Mouse (Mus musculus): Measurements from ENCODE around the gene Galns. TPM values are rescaled to one million over a fixed set of nuclear protein-coding genes. Genes with fewer than 3 reads are reported as not detected.

Gene Galns
- polyA plus RNA-seq, 1 experiment from 2014 or later, result 8.2 TPM

- no peaks in the 10 kb centered on the region for H3K27me3 ChIP-seq (ENCODE audit: control insufficient read depth, insufficient read depth, low read length)
- ATAC-seq (ENCODE audit: low FRiP score, low TSS enrichment) (no peak), DNase-seq (ENCODE audit: low spot score) (no peak)
- no peak overlapping the region for H3K4me3 ChIP-seq (ENCODE audit: low read depth, low read length)
- no peaks in the 10 kb centered on the region for H3K9me3 ChIP-seq (ENCODE audit: control insufficient read depth, low read length)
- H3K4me1 ChIP-seq (replicated peaks; ENCODE audit: control insufficient read depth, insufficient read depth), result peaks cover 6% of the 10 kb centered on the region; the same call in 1 of the 2 replicates
- 78% methylated on average over 3 of the region's 3 CpGs for WGBS
- no peak overlapping the region for H3K4me2 ChIP-seq (replicated peaks; ENCODE audit: low read depth)
- H3K36me3 ChIP-seq (ENCODE audit: control insufficient read depth, insufficient read depth, low read length), result peaks cover 11% of the 10 kb centered on the region
- H3K9ac ChIP-seq (ENCODE audit: low read length), result no peak overlapping the region
- TF ChIP-seq CTCF (IDR thresholded peaks at IDR 0.05; ENCODE audit: low read depth), result no peak
- TF ChIP-seq EP300 (optimal IDR thresholded peaks at IDR 0.05), result no peak
- no peak overlapping the region for H3K27ac ChIP-seq (replicated peaks)
Observed at GRCm38 (mm10) chr8:122572751-122573150, 38.5 kb downstream of the Galns start.

DNA sequence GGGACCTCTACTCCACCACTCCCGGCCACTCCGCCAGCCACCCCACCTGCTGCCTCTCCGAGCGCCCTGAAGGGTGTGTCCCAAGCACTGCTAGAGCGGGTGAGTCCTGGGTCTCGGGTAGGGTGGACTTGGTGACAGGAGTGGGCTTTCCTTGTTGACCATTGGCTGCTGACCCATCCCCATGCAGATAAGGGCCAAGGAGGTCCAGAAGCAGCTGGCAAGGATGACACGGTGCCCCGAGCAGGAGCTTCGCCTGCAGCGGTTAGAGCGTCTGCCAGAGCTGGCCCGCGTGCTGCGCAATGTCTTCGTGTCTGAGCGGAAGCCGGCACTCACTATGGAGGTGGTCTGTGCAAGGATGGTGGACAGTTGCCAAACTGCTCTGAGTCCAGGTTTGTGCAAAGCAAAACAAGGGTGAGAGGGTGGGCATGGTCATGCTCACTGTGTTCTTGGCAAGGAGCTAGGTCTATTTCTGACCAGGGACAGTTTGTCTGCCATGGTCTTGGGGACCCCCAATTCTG lies 39.5 kb downstream of the Galns start:
- ATAC-seq (ENCODE audit: low FRiP score, low TSS enrichment), result no peak
- Histone ChIP-seq H3K9ac (ENCODE audit: low read length) (no peak overlapping the region), H3K9me3 (ENCODE audit: control insufficient read depth, low read length) (no peaks in the 10 kb centered on the region), H3K4me3 (ENCODE audit: low read depth, low read length) (no peak overlapping the region), H3K27ac (replicated peaks) (no peak overlapping the region), H3K4me2 (replicated peaks; ENCODE audit: low read depth) (no peak overlapping the region), H3K27me3 (ENCODE audit: control insufficient read depth, insufficient read depth, low read length) (no peaks in the 10 kb centered on the region), H3K36me3 (ENCODE audit: control insufficient read depth, insufficient read depth, low read length) (peaks cover 11% of the 10 kb centered on the region), H3K4me1 (replicated peaks; ENCODE audit: control insufficient read depth, insufficient read depth) (peaks cover 9% of the 10 kb centered on the region; the same call in 1 of the 2 replicates)
- TF ChIP-seq CTCF (IDR thresholded peaks at IDR 0.05; ENCODE audit: low read depth), result no peak
- no peak for TF ChIP-seq EP300 (optimal IDR thresholded peaks at IDR 0.05)
- 89% methylated on average over 17 of the region's 17 CpGs for WGBS
- DNase-seq (ENCODE audit: low spot score), result peak; percentile 34

DNA sequence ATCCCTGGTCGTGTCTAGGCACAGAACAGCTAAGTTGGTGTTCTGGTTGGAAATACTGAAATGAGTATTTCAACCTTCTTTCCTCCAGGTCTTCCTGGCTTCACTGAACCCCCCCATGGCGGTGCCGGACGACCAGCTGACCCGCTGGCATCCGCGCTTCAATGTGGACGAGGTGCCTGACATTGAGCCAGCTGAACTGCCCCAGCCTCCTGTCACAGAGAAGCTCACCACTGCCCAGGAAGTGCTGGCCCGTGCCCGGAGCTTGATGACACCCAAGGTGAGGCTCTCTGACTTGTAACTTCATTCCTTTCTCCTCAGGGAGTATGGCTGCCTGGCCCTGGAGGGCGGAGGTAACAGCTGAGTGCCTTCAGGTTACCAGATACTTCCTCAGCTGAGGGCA lies 40.1 kb downstream of the Galns start:
- DNase-seq (ENCODE audit: low spot score) (no peak), ATAC-seq (ENCODE audit: low FRiP score, low TSS enrichment) (no peak)
- Histone ChIP-seq H3K4me2 (replicated peaks; ENCODE audit: low read depth) (no peak overlapping the region), H3K27me3 (ENCODE audit: control insufficient read depth, insufficient read depth, low read length) (no peaks in the 10 kb centered on the region), H3K4me1 (replicated peaks; ENCODE audit: control insufficient read depth, insufficient read depth) (peaks cover 12% of the 10 kb centered on the region; the same call in 1 of the 2 replicates), H3K36me3 (ENCODE audit: control insufficient read depth, insufficient read depth, low read length) (peaks cover 11% of the 10 kb centered on the region), H3K27ac (replicated peaks) (no peak overlapping the region), H3K9ac (ENCODE audit: low read length) (no peak overlapping the region), H3K4me3 (ENCODE audit: low read depth, low read length) (no peak overlapping the region), H3K9me3 (ENCODE audit: control insufficient read depth, low read length) (no peaks in the 10 kb centered on the region)
- whole genome bisulfite sequencing, result 93% methylated on average over 11 of the region's 11 CpGs
- TF ChIP-seq CTCF (IDR thresholded peaks at IDR 0.05; ENCODE audit: low read depth) (no peak), EP300 (optimal IDR thresholded peaks at IDR 0.05) (no peak)

DNA sequence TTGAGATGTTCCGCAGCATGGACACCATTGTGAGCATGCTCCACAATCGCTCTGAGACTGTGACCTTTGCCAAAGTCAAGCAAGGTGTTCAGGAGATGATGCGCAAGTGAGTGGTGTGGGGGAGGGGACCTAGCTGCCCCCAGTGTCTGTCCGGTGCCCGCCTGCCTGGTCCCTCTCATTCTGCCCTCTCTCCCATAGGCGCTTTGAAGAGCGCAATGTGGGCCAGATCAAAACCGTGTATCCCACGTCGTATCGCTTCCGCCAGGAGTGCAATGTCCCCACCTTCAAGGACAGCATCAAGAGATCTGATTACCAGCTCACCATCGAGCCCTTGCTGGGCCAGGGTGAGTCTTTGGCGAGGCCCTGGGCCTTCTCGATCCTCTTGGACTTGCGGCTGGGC lies 41.3 kb downstream of the Galns start:
- 93% methylated on average over 16 of the region's 16 CpGs for WGBS
- no peak overlapping the region for H3K4me3 ChIP-seq (ENCODE audit: low read depth, low read length)
- H3K27ac ChIP-seq (replicated peaks), result no peak overlapping the region
- peaks cover 6% of the 10 kb centered on the region; the same call in 1 of the 2 replicates for H3K4me1 ChIP-seq (replicated peaks; ENCODE audit: control insufficient read depth, insufficient read depth)
- no peaks in the 10 kb centered on the region for H3K9me3 ChIP-seq (ENCODE audit: control insufficient read depth, low read length)
- DNase-seq (ENCODE audit: low spot score) (no peak), ATAC-seq (ENCODE audit: low FRiP score, low TSS enrichment) (no peak)
- TF ChIP-seq CTCF (IDR thresholded peaks at IDR 0.05; ENCODE audit: low read depth) (no peak), EP300 (optimal IDR thresholded peaks at IDR 0.05) (no peak)
- no peaks in the 10 kb centered on the region for H3K27me3 ChIP-seq (ENCODE audit: control insufficient read depth, insufficient read depth, low read length)
- H3K9ac ChIP-seq (ENCODE audit: low read length), result no peak overlapping the region
- peaks cover 11% of the 10 kb centered on the region for H3K36me3 ChIP-seq (ENCODE audit: control insufficient read depth, insufficient read depth, low read length)
- H3K4me2 ChIP-seq (replicated peaks; ENCODE audit: low read depth), result no peak overlapping the region

DNA sequence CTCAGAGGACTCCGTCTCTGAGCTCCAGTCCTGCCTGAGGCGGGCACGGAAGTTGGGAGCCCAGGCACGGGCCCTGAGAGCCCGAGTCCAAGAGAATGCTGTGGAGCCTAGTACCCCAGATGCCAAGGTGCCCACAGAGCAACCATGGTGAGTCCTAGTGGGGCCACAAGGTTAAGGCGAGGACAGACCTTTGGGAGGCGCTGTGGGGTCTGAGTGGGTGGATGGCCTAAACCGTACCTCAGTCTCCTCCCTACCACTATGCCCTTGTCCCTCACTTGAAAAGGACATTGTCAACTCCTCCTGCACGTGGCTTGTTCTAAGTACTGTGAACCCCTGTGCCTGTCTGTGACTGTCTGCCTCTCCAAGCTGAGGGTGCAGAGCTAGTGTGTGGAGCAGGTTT lies 41.9 kb downstream of the Galns start:
- TF ChIP-seq EP300 (optimal IDR thresholded peaks at IDR 0.05) (no peak), CTCF (IDR thresholded peaks at IDR 0.05; ENCODE audit: low read depth) (no peak)
- WGBS, result 52% methylated on average over 9 of the region's 9 CpGs
- Histone ChIP-seq H3K9me3 (ENCODE audit: control insufficient read depth, low read length) (no peaks in the 10 kb centered on the region), H3K36me3 (ENCODE audit: control insufficient read depth, insufficient read depth, low read length) (peaks cover 11% of the 10 kb centered on the region), H3K27me3 (ENCODE audit: control insufficient read depth, insufficient read depth, low read length) (no peaks in the 10 kb centered on the region), H3K4me2 (replicated peaks; ENCODE audit: low read depth) (peak overlapping the region; percentile 97), H3K27ac (replicated peaks) (no peak overlapping the region), H3K4me3 (ENCODE audit: low read depth, low read length) (peak overlapping the region; percentile 79), H3K4me1 (replicated peaks; ENCODE audit: control insufficient read depth, insufficient read depth) (0 out of 2 replicates have a peak, but pooled peaks cover 6% of the 10 kb centered on the region), H3K9ac (ENCODE audit: low read length) (0 out of 2 replicates have a peak overlapping the region, but pooled peaks have one; percentile 83)
- ATAC-seq (ENCODE audit: low FRiP score, low TSS enrichment), result no peak
- DNase-seq (ENCODE audit: low spot score), result no peak

GRCm38 (mm10) chr8:122568881-122569309 lies 42.4 kb downstream of the Galns start:
- Histone ChIP-seq H3K36me3 (ENCODE audit: control insufficient read depth, insufficient read depth, low read length) (peaks cover 11% of the 10 kb centered on the region), H3K27ac (replicated peaks) (no peak overlapping the region), H3K4me1 (replicated peaks; ENCODE audit: control insufficient read depth, insufficient read depth) (0 out of 2 replicates have a peak, but pooled peaks cover 6% of the 10 kb centered on the region), H3K9ac (ENCODE audit: low read length) (peak overlapping the region; percentile 83; the same call in 1 of the 2 replicates), H3K27me3 (ENCODE audit: control insufficient read depth, insufficient read depth, low read length) (no peaks in the 10 kb centered on the region), H3K4me2 (replicated peaks; ENCODE audit: low read depth) (peak overlapping the region; percentile 97), H3K9me3 (ENCODE audit: control insufficient read depth, low read length) (no peaks in the 10 kb centered on the region), H3K4me3 (ENCODE audit: low read depth, low read length) (peak overlapping the region; percentile 79)
- WGBS, result 14% methylated on average over 10 of the region's 10 CpGs
- DNase-seq (ENCODE audit: low spot score), result no peak
- no peak for ATAC-seq (ENCODE audit: low FRiP score, low TSS enrichment)
- TF ChIP-seq CTCF (IDR thresholded peaks at IDR 0.05; ENCODE audit: low read depth), result peak; percentile 45; the same call in 1 of the 2 replicates
- TF ChIP-seq EP300 (optimal IDR thresholded peaks at IDR 0.05), result no peak
